Mouse (Mus musculus): ENCODE data around the gene Lrrc75b. TPM values are rescaled to one million over a fixed set of nuclear protein-coding genes. Genes with fewer than 3 reads are reported as not detected.
A peak's percentile ranks its signal among the peaks of the same experiment; 100 is the strongest.
"Not testable (repeated sequence)": the region's sequence is repeated elsewhere in the genome, so short reads cannot be mapped to it uniquely, and the experiment has no call there.

Lrrc75b gene
- polyA plus RNA-seq, 1 experiment from 2014 or later, result 0.07 TPM

GRCm38 (mm10) chr10:75534216-75534615 lies 25.9 kb downstream of the Lrrc75b start:
- no peak for ATAC-seq (ENCODE audit: low read depth)
- peaks cover 63% of the 10 kb centered on the region for H3K36me3 ChIP-seq

GRCm38 (mm10) chr10:75531532-75532090 lies 28.5 kb downstream of the Lrrc75b start:
- WGBS (ENCODE audit: insufficient replicate concordance), result 82% methylated on average over 9 of the region's 9 CpGs
- no peak overlapping the region for H3K4me3 ChIP-seq (replicated peaks)
- ATAC-seq (ENCODE audit: low read depth), result no peak; the same call in 1 of the 2 replicates
- no peaks in the 10 kb centered on the region for H3K9me3 ChIP-seq (replicated peaks)
- H3K9ac ChIP-seq, result no peak overlapping the region
- H3K36me3 ChIP-seq, result peaks cover 72% of the 10 kb centered on the region
- H3K4me2 ChIP-seq, result no peak overlapping the region
- H3K4me1 ChIP-seq (replicated peaks), result no peaks in the 10 kb centered on the region
- DNase-seq, result no peak
- no peak overlapping the region for H3K27ac ChIP-seq
- no peaks in the 10 kb centered on the region for H3K27me3 ChIP-seq

More at GRCm38 (mm10) chr10:75534216-75534615, 25.9 kb downstream of the Lrrc75b start:
- Histone ChIP-seq H3K4me2 (no peak overlapping the region), H3K4me3 (replicated peaks) (no peak overlapping the region), H3K27me3 (no peaks in the 10 kb centered on the region), H3K27ac (no peak overlapping the region), H3K9me3 (replicated peaks) (no peaks in the 10 kb centered on the region), H3K4me1 (replicated peaks) (no peaks in the 10 kb centered on the region), H3K9ac (no peak overlapping the region)
- no peak for DNase-seq
- WGBS (ENCODE audit: insufficient replicate concordance), result 82% methylated on average over 8 of the region's 8 CpGs

- Histone ChIP-seq H3K36me3 (peaks cover 71% of the 10 kb centered on the region), H3K4me2 (no peak overlapping the region), H3K27me3 (no peaks in the 10 kb centered on the region), H3K4me3 (replicated peaks) (no peak overlapping the region), H3K4me1 (replicated peaks) (0 out of 2 replicates have a peak, but pooled peaks cover 3% of the 10 kb centered on the region), H3K27ac (no peak overlapping the region), H3K9me3 (replicated peaks) (no peaks in the 10 kb centered on the region), H3K9ac (no peak overlapping the region)
- 69% methylated on average over 2 of the region's 2 CpGs for WGBS (ENCODE audit: insufficient replicate concordance)
- ATAC-seq (ENCODE audit: low read depth) (no peak), DNase-seq (no peak)
Measured at GRCm38 (mm10) chr10:75530322-75530721, 29.8 kb downstream of the Lrrc75b start.

DNA sequence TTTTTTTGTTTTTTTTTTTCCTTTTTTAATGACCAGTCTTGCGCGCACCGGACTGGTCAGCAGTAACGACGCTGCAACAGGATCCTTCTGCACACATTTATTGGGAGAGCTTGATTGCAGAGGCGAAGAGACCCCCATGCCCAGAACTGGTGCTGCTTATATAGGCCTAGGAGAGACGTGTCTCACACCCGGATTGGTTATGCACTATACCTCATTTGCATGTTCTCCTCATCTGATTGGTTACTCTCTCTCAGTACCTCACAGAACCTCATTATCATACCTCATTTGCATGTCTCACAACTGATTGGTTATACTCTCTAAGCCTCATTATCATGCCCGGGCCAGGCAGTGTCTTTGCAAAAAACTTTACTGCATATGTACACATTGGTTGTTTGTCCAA lies 34.7 kb downstream of the Lrrc75b start:
- H3K4me3 ChIP-seq (replicated peaks); H3K27ac ChIP-seq; H3K9me3 ChIP-seq (replicated peaks); H3K27me3 ChIP-seq; DNase-seq; H3K9ac ChIP-seq; ATAC-seq (ENCODE audit: low read depth); H3K4me2 ChIP-seq: not testable (repeated sequence)
- H3K4me1 ChIP-seq (replicated peaks), result peaks cover 16% of the 10 kb centered on the region
- WGBS (ENCODE audit: insufficient replicate concordance), result 90% methylated on average over 9 of the region's 9 CpGs
- peaks cover 71% of the 10 kb centered on the region for H3K36me3 ChIP-seq

GRCm38 (mm10) chr10:75521643-75522042 lies 38.5 kb downstream of the Lrrc75b start:
- WGBS (ENCODE audit: insufficient replicate concordance), result 88% methylated on average over 4 of the region's 4 CpGs
- H3K4me1 ChIP-seq (replicated peaks), result peaks cover 38% of the 10 kb centered on the region
- no peak overlapping the region for H3K4me3 ChIP-seq (replicated peaks)
- no peak overlapping the region for H3K27ac ChIP-seq
- DNase-seq (no peak), ATAC-seq (ENCODE audit: low read depth) (no peak)
- H3K27me3 ChIP-seq, result no peaks in the 10 kb centered on the region
- no peak overlapping the region for H3K4me2 ChIP-seq
- H3K9me3 ChIP-seq (replicated peaks), result no peaks in the 10 kb centered on the region
- H3K9ac ChIP-seq, result no peak overlapping the region
- peaks cover 74% of the 10 kb centered on the region for H3K36me3 ChIP-seq

GRCm38 (mm10) chr10:75520581-75520980 lies 39.5 kb downstream of the Lrrc75b start:
- Histone ChIP-seq H3K4me3 (replicated peaks) (0 out of 2 replicates have a peak overlapping the region, but pooled peaks have one; percentile 97), H3K9me3 (replicated peaks) (no peaks in the 10 kb centered on the region), H3K4me1 (replicated peaks) (peaks cover 43% of the 10 kb centered on the region), H3K36me3 (peaks cover 65% of the 10 kb centered on the region), H3K4me2 (no peak overlapping the region), H3K27ac (no peak overlapping the region), H3K27me3 (no peaks in the 10 kb centered on the region), H3K9ac (no peak overlapping the region)
- DNase-seq (no peak), ATAC-seq (ENCODE audit: low read depth) (no peak)
- WGBS (ENCODE audit: insufficient replicate concordance), result 86% methylated on average over 5 of the region's 5 CpGs

- DNase-seq (peak; percentile 94), ATAC-seq (ENCODE audit: low read depth) (peak; percentile 69)
- Histone ChIP-seq H3K27me3 (no peaks in the 10 kb centered on the region), H3K4me1 (replicated peaks) (peaks cover 71% of the 10 kb centered on the region), H3K36me3 (peaks cover 49% of the 10 kb centered on the region), H3K27ac (peak within 1 kb of the TSS; percentile 99), H3K9me3 (replicated peaks) (no peaks in the 10 kb centered on the region), H3K4me2 (peak within 1 kb of the TSS; percentile 92), H3K4me3 (replicated peaks) (peak within 1 kb of the TSS; percentile 97), H3K9ac (peak within 1 kb of the TSS; percentile 99)
- WGBS (ENCODE audit: insufficient replicate concordance), result under 1% methylated on average over 20 of the region's 20 CpGs
Measured at GRCm38 (mm10) chr10:75517758-75518143, 42.4 kb downstream of the Lrrc75b start, which contains the start of gene Gucd1. TSS of gene Gucd1 (minus strand) at chr10:75517972.

GRCm38 (mm10) chr10:75517073-75517757 lies 42.9 kb downstream of the Lrrc75b start, which contains the start of gene Snrpd3:
TSS of gene Snrpd3 (plus strand) at chr10:75517551.
- Histone ChIP-seq H3K36me3 (peaks cover 50% of the 10 kb centered on the region), H3K9me3 (replicated peaks) (no peaks in the 10 kb centered on the region), H3K9ac (peak within 1 kb of the TSS; percentile 99), H3K4me2 (peak within 1 kb of the TSS; percentile 92), H3K27me3 (no peaks in the 10 kb centered on the region), H3K27ac (peak within 1 kb of the TSS; percentile 99), H3K4me1 (replicated peaks) (peaks cover 76% of the 10 kb centered on the region), H3K4me3 (replicated peaks) (peak within 1 kb of the TSS; percentile 97)
- WGBS (ENCODE audit: insufficient replicate concordance), result under 1% methylated on average over 48 of the region's 52 CpGs
- ATAC-seq (ENCODE audit: low read depth) (peak; percentile 87), DNase-seq (peak; percentile 96)

- Histone ChIP-seq H3K4me2 (peak overlapping the region; percentile 86), H3K4me1 (replicated peaks) (peaks cover 72% of the 10 kb centered on the region), H3K9me3 (replicated peaks) (no peaks in the 10 kb centered on the region), H3K9ac (peak overlapping the region; percentile 99), H3K27ac (peak overlapping the region; percentile 99), H3K4me3 (replicated peaks) (peak overlapping the region; percentile 97), H3K27me3 (no peaks in the 10 kb centered on the region), H3K36me3 (peaks cover 51% of the 10 kb centered on the region)
- WGBS (ENCODE audit: insufficient replicate concordance), result under 1% methylated on average over 12 of the region's 12 CpGs
- no peak for DNase-seq
- ATAC-seq (ENCODE audit: low read depth), result no peak
Measured at GRCm38 (mm10) chr10:75516724-75517072, 43.4 kb downstream of the Lrrc75b start.

DNA sequence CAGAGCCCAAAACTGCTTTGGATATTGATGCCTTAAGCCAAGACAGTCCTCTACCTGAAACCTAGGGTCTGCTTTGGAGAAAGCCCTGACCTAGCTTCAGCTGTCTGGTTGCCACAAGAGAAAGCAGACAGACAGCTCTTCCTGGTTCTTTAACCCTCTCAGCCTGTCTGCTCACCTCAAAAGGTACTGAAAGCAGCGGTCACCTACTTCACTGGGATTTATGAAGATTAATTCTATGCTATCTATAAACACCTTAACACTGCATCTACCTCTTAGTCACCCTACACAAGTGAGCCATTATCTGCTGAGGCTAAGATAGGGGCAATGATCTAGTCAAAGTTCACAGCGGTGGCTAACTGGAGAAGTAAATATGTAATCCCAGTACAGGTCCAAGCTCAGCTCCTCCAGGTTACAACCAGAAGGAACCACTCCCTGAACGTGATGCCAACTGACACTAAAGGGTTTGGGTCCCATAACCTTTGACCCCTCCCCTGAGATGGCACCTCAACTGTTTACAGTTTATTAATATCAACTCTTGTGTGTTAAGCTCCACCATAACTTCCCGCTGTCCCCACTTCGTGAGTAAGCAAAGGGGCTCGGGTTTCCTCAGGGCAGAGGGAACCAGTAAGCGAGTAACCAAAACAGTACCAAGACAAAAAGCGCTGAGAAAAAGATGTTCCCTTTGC lies 43.9 kb downstream of the Lrrc75b start:
- Histone ChIP-seq H3K9me3 (replicated peaks) (no peaks in the 10 kb centered on the region), H3K27me3 (no peaks in the 10 kb centered on the region), H3K4me3 (replicated peaks) (peak overlapping the region; percentile 97), H3K9ac (peak overlapping the region; percentile 99), H3K4me1 (replicated peaks) (peaks cover 70% of the 10 kb centered on the region), H3K4me2 (peak overlapping the region; percentile 86), H3K36me3 (peaks cover 51% of the 10 kb centered on the region), H3K27ac (peak overlapping the region; percentile 99)
- ATAC-seq (ENCODE audit: low read depth), result 0 out of 2 replicates have a peak, but pooled peaks have one; percentile 4
- no peak for DNase-seq
- WGBS (ENCODE audit: insufficient replicate concordance), result 10% methylated on average over 8 of the region's 8 CpGs

All from liver, embryonic 13.5 days (tissue).